Mouse (Mus musculus): Measurements from ENCODE around the gene Scrg1. TPM values are rescaled to one million over a fixed set of nuclear protein-coding genes. Genes with fewer than 3 reads are reported as not detected.
"Not testable (repeated sequence)": the region's sequence is repeated elsewhere in the genome, so short reads cannot be mapped to it uniquely, and the experiment has no call there.

Gene Scrg1
- polyA plus RNA-seq, 1 experiment from 2014 or later: not detected

GRCm38 (mm10) chr8:57443289-57443688 lies 12.4 kb upstream of the Scrg1 start:
- ATAC-seq (ENCODE audit: low FRiP score, low TSS enrichment): no peak
- Histone ChIP-seq H3K27me3 (ENCODE audit: control insufficient read depth, insufficient read depth, low read length) (no peaks in the 10 kb centered on the region), H3K4me1 (ENCODE audit: control insufficient read depth, insufficient read depth, low read length) (no peaks in the 10 kb centered on the region), H3K36me3 (ENCODE audit: control insufficient read depth, insufficient read depth, low read length) (no peaks in the 10 kb centered on the region), H3K4me3 (ENCODE audit: low read length) (no peak overlapping the region), H3K9me3 (ENCODE audit: control insufficient read depth, low read length) (no peaks in the 10 kb centered on the region), H3K4me2 (replicated peaks; ENCODE audit: low read depth, low read length) (no peak overlapping the region), H3K9ac (ENCODE audit: low read depth, low read length) (no peak overlapping the region), H3K27ac (ENCODE audit: low read depth, low read length) (no peak overlapping the region)
- 71% methylated on average over 4 of the region's 4 CpGs for WGBS

GRCm38 (mm10) chr8:57445901-57446300 lies 9.8 kb upstream of the Scrg1 start:
- H3K9ac ChIP-seq (ENCODE audit: low read depth, low read length); H3K36me3 ChIP-seq (ENCODE audit: control insufficient read depth, insufficient read depth, low read length); H3K27me3 ChIP-seq (ENCODE audit: control insufficient read depth, insufficient read depth, low read length); H3K4me1 ChIP-seq (ENCODE audit: control insufficient read depth, insufficient read depth, low read length); H3K4me2 ChIP-seq (replicated peaks; ENCODE audit: low read depth, low read length); ATAC-seq (ENCODE audit: low FRiP score, low TSS enrichment); H3K9me3 ChIP-seq (ENCODE audit: control insufficient read depth, low read length); H3K27ac ChIP-seq (ENCODE audit: low read depth, low read length); H3K4me3 ChIP-seq (ENCODE audit: low read length): not testable (repeated sequence)
- 90% methylated on average over 4 of the region's 5 CpGs for WGBS

- no peak overlapping the region for H3K4me3 ChIP-seq (ENCODE audit: low read length)
- H3K4me1 ChIP-seq (ENCODE audit: control insufficient read depth, insufficient read depth, low read length): no peaks in the 10 kb centered on the region
- H3K9me3 ChIP-seq (ENCODE audit: control insufficient read depth, low read length): no peaks in the 10 kb centered on the region
- no peak overlapping the region for H3K27ac ChIP-seq (ENCODE audit: low read depth, low read length)
- H3K27me3 ChIP-seq (ENCODE audit: control insufficient read depth, insufficient read depth, low read length): no peaks in the 10 kb centered on the region
- no peak for ATAC-seq (ENCODE audit: low FRiP score, low TSS enrichment)
- no peaks in the 10 kb centered on the region for H3K36me3 ChIP-seq (ENCODE audit: control insufficient read depth, insufficient read depth, low read length)
- no peak overlapping the region for H3K4me2 ChIP-seq (replicated peaks; ENCODE audit: low read depth, low read length)
- no peak overlapping the region for H3K9ac ChIP-seq (ENCODE audit: low read depth, low read length)
- 74% methylated on average over 7 of the region's 7 CpGs for WGBS
Measured at GRCm38 (mm10) chr8:57450726-57451125, 5.0 kb upstream of the Scrg1 start.

GRCm38 (mm10) chr8:57451896-57452295 lies 3.8 kb upstream of the Scrg1 start:
- H3K9me3 ChIP-seq (ENCODE audit: control insufficient read depth, low read length): no peaks in the 10 kb centered on the region
- H3K4me3 ChIP-seq (ENCODE audit: low read length): no peak overlapping the region
- H3K4me2 ChIP-seq (replicated peaks; ENCODE audit: low read depth, low read length): no peak overlapping the region
- H3K4me1 ChIP-seq (ENCODE audit: control insufficient read depth, insufficient read depth, low read length): no peaks in the 10 kb centered on the region
- no peak for ATAC-seq (ENCODE audit: low FRiP score, low TSS enrichment)
- WGBS: 92% methylated on average over 4 of the region's 4 CpGs
- H3K9ac ChIP-seq (ENCODE audit: low read depth, low read length): no peak overlapping the region
- no peaks in the 10 kb centered on the region for H3K36me3 ChIP-seq (ENCODE audit: control insufficient read depth, insufficient read depth, low read length)
- no peak overlapping the region for H3K27ac ChIP-seq (ENCODE audit: low read depth, low read length)
- H3K27me3 ChIP-seq (ENCODE audit: control insufficient read depth, insufficient read depth, low read length): no peaks in the 10 kb centered on the region

- Histone ChIP-seq H3K27me3 (ENCODE audit: control insufficient read depth, insufficient read depth, low read length) (no peaks in the 10 kb centered on the region), H3K9ac (ENCODE audit: low read depth, low read length) (no peak overlapping the region), H3K4me1 (ENCODE audit: control insufficient read depth, insufficient read depth, low read length) (no peaks in the 10 kb centered on the region), H3K27ac (ENCODE audit: low read depth, low read length) (no peak overlapping the region), H3K9me3 (ENCODE audit: control insufficient read depth, low read length) (no peaks in the 10 kb centered on the region), H3K4me2 (replicated peaks; ENCODE audit: low read depth, low read length) (no peak overlapping the region), H3K4me3 (ENCODE audit: low read length) (no peak overlapping the region), H3K36me3 (ENCODE audit: control insufficient read depth, insufficient read depth, low read length) (no peaks in the 10 kb centered on the region)
- 88% methylated on average over 2 of the region's 2 CpGs for WGBS
- ATAC-seq (ENCODE audit: low FRiP score, low TSS enrichment): no peak
Measured at GRCm38 (mm10) chr8:57453361-57453760, 2.4 kb upstream of the Scrg1 start.

GRCm38 (mm10) chr8:57457152-57457551 lies 1.4 kb downstream of the Scrg1 start:
- no peak for ATAC-seq (ENCODE audit: low FRiP score, low TSS enrichment)
- Histone ChIP-seq H3K36me3 (ENCODE audit: control insufficient read depth, insufficient read depth, low read length) (no peaks in the 10 kb centered on the region), H3K4me3 (ENCODE audit: low read length) (no peak overlapping the region), H3K4me1 (ENCODE audit: control insufficient read depth, insufficient read depth, low read length) (no peaks in the 10 kb centered on the region), H3K9me3 (ENCODE audit: control insufficient read depth, low read length) (no peaks in the 10 kb centered on the region), H3K9ac (ENCODE audit: low read depth, low read length) (no peak overlapping the region), H3K4me2 (replicated peaks; ENCODE audit: low read depth, low read length) (no peak overlapping the region), H3K27ac (ENCODE audit: low read depth, low read length) (no peak overlapping the region), H3K27me3 (ENCODE audit: control insufficient read depth, insufficient read depth, low read length) (no peaks in the 10 kb centered on the region)
- 86% methylated on average over 6 of the region's 6 CpGs for WGBS

- Histone ChIP-seq H3K4me1 (ENCODE audit: control insufficient read depth, insufficient read depth, low read length) (no peaks in the 10 kb centered on the region), H3K27me3 (ENCODE audit: control insufficient read depth, insufficient read depth, low read length) (no peaks in the 10 kb centered on the region), H3K27ac (ENCODE audit: low read depth, low read length) (no peak overlapping the region), H3K9me3 (ENCODE audit: control insufficient read depth, low read length) (no peaks in the 10 kb centered on the region), H3K9ac (ENCODE audit: low read depth, low read length) (no peak overlapping the region), H3K4me2 (replicated peaks; ENCODE audit: low read depth, low read length) (no peak overlapping the region), H3K4me3 (ENCODE audit: low read length) (no peak overlapping the region), H3K36me3 (ENCODE audit: control insufficient read depth, insufficient read depth, low read length) (no peaks in the 10 kb centered on the region)
- WGBS: 68% methylated on average over 3 of the region's 3 CpGs
- ATAC-seq (ENCODE audit: low FRiP score, low TSS enrichment): no peak
Measured at GRCm38 (mm10) chr8:57457942-57458341, 2.2 kb downstream of the Scrg1 start.

GRCm38 (mm10) chr8:57462839-57463238 lies 7.1 kb downstream of the Scrg1 start:
- H3K27me3 ChIP-seq (ENCODE audit: control insufficient read depth, insufficient read depth, low read length): no peaks in the 10 kb centered on the region
- H3K4me3 ChIP-seq (ENCODE audit: low read length): no peak overlapping the region
- ATAC-seq (ENCODE audit: low FRiP score, low TSS enrichment): no peak
- 50% methylated on average over 1 of the region's 1 CpGs for WGBS
- no peak overlapping the region for H3K4me2 ChIP-seq (replicated peaks; ENCODE audit: low read depth, low read length)
- H3K9me3 ChIP-seq (ENCODE audit: control insufficient read depth, low read length): no peaks in the 10 kb centered on the region
- H3K4me1 ChIP-seq (ENCODE audit: control insufficient read depth, insufficient read depth, low read length): no peaks in the 10 kb centered on the region
- H3K27ac ChIP-seq (ENCODE audit: low read depth, low read length): no peak overlapping the region
- no peak overlapping the region for H3K9ac ChIP-seq (ENCODE audit: low read depth, low read length)
- H3K36me3 ChIP-seq (ENCODE audit: control insufficient read depth, insufficient read depth, low read length): no peaks in the 10 kb centered on the region

- Histone ChIP-seq H3K4me3 (ENCODE audit: low read length) (no peak overlapping the region), H3K27ac (ENCODE audit: low read depth, low read length) (no peak overlapping the region), H3K9me3 (ENCODE audit: control insufficient read depth, low read length) (no peaks in the 10 kb centered on the region), H3K36me3 (ENCODE audit: control insufficient read depth, insufficient read depth, low read length) (no peaks in the 10 kb centered on the region), H3K4me2 (replicated peaks; ENCODE audit: low read depth, low read length) (no peak overlapping the region), H3K4me1 (ENCODE audit: control insufficient read depth, insufficient read depth, low read length) (0 out of 2 replicates have a peak, but pooled peaks cover 2% of the 10 kb centered on the region), H3K27me3 (ENCODE audit: control insufficient read depth, insufficient read depth, low read length) (no peaks in the 10 kb centered on the region), H3K9ac (ENCODE audit: low read depth, low read length) (no peak overlapping the region)
- no peak for ATAC-seq (ENCODE audit: low FRiP score, low TSS enrichment)
- WGBS: 91% methylated on average over 3 of the region's 3 CpGs
Measured at GRCm38 (mm10) chr8:57463757-57464156, 8.0 kb downstream of the Scrg1 start.
